Mouse (Mus musculus) brain, embryonic 14.5 days (tissue): ENCODE measurements around the gene Grin2d.

Experiments used
- CTCF ChIP-seq: fragments of 200-500 bp; IDR thresholded peaks from 2 replicates; pipeline ENCODE4 v1.5.1; 2012; ENCODE audit warnings: inconsistent platforms, mild to moderate bottlenecking, moderate library complexity, borderline replicate concordance; ENCODE audit not compliant: insufficient read depth, insufficient read length; ENCODE audit errors: extremely low read depth
- POLR2A ChIP-seq: fragments of 200-500 bp; IDR thresholded peaks from 2 replicates; pipeline ENCODE4 v1.6.1; 2012; ENCODE audit warnings: mild to moderate bottlenecking, inconsistent platforms, borderline replicate concordance; ENCODE audit not compliant: poor library complexity, insufficient read depth, insufficient read length, severe bottlenecking; ENCODE audit errors: extremely low read depth

GRCm38 (mm10) chr7:45902481-45903002 is 24.4 kb upstream of the Grin2d start:
- no peak for TF ChIP-seq CTCF
- TF ChIP-seq POLR2A = no peak
